Mouse (Mus musculus): Measurements from ENCODE around the gene Gm28729.
"Not testable (repeated sequence)": the region's sequence is repeated elsewhere in the genome, so short reads cannot be mapped to it uniquely, and the experiment has no call there.

The Gm28729 gene

DNA sequence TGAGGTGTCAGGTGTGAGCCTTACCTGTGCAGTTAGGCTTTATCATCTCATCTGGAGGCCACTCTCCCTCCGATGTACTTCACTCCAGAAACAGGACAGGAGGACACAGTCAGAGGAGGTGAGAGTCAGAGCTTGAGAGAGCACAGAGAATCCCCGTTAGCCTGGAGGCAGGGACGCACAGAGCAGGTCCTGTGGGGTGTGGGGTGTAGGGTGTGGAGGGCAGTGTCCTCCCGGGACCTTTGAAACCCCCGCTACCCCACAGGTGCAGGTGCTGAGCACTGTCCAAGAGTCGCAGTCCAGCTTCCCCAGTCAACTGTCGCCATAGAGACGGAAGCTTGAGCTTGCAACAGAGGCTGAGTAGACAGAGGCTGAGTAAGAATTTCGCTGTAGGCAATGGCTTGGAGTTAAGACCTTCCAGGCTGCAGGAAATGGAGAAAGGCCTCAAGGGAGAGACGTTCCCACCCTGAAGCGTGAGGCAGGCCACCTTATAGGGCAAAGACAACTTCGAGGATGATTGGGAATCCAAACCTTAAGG lies at the start of gene Gm28729:
Gm28729 (minus strand) TSS at position 293 of the 535 bp plus-strand sequence.
- DNase-seq (ENCODE audit: low spot score) = no peak

DNA sequence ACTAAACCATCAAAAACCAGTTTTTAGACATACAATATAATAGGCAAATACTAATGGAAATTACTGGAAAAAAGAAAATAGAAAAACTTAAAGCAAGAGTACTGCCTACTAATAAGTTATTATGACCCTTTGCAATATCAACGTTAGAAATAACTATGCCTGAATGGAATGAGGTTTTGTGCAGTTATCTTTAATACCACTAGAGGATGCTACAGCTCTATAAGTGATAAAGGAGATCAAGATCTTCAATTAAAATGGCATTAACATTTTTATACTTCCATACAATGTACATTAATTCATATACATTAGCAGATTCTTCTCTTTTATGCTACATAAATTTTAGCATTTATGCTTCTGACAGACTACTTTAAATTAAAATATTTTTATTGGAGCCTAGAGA lies 48.2 kb upstream of the Gm28729 start:
- DNase-seq (ENCODE audit: low spot score) = peak; percentile 60

DNA sequence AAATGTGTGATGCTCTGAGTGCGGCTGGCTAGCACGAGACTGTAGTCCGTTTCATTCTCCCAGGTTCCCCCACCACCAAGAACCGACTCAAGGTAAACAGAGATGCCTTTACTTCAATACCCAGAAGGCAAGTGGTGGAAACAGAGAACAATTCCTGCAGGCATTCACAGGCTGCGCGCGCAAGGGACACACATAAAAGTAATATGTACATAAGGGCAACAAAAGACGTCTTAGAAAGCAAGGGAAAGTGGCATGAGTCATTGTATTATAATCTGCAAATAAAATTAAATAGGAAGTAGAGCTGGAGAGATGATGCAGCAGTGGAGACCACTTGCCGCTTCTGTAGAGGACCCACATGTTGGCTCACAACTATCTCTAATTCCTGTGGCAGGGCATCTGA lies 47.7 kb upstream of the Gm28729 start:
- peak; percentile 19 for DNase-seq (ENCODE audit: low spot score)

DNA sequence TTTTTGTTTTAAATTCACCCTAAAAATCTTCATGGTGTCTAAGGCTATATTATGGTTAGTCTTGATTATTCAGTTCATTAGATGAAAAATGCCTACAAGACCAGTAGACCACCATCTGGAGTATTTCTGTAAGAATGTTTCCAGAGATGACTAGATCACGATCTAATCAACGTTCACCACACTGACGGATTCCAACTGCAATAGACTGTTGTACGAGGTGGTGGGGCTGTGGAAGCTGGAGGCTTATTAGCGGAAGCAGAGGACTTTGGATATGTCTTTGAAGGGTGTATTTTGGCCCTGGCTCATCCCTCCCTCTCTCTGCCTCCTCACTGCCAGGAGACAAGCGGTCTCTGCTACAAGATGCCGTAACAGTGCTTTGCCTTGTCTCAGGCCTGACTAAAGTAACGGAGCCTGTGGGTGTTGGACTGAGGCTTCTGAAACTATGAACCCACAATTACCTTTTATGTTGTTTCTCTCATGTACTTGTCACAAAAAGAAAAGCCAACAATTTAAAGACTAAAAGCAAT lies 41.5 kb upstream of the Gm28729 start:
- DNase-seq (ENCODE audit: low spot score) = no peak

DNA sequence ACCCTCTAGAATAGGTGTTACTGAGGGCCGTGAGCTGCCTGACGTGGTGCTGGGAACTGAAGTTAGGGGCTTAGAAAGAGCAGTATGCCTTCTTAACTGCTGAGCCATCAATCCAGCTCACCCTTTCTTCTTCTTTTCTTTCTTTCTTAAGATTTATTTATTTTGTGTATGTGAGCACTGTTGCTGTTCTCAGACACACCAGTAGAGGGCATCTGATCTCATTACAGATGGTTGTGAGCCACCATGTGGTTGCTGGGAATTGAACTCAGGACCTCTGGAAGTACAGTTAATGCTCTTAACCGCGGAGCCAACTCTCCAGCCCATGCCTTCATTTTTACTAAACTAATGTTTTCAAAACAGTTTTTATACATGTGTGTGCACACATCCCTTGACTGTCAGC lies 38.4 kb upstream of the Gm28729 start:
- DNase-seq (ENCODE audit: low spot score) = no peak

DNA sequence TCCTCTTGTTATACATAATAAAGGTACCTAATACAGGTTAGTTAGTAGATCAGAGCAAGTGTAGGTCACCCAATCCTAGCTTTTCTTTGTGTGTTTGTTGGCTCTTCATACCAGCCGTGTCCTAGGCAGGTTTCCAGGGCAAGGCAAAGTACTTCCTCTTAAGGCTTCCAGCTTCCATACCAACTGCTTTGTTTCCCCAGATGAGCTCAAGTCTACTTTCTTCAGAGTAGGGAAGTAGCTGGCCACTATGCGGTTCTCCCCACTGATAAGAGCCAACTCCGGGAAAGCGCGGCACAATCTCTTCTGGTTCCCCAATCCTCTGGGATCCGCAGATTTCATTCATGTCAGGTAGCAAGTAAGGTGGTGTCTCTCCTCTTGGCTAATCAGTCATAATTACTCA lies 34.1 kb upstream of the Gm28729 start:
- no peak for DNase-seq (ENCODE audit: low spot score)

DNA sequence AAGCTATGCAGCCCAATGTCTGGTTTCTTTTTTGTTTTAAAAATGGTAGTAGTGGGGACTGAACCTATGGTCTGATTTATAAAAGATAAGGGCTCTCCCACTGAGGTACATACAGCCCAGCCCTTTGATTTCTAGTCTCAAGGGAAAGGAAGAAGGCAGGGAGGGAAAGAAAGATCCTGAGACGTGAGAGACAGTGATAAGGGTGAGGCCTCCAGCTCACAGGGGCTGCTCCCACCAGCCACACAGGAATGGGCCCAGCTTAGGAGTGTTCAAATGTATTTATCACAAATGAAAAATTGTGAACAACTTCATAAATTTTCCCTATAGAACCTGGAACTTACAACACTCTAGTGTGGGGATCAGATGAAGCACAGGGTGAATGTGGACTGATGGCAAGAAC lies 33.5 kb upstream of the Gm28729 start:
- no peak for DNase-seq (ENCODE audit: low spot score)

DNA sequence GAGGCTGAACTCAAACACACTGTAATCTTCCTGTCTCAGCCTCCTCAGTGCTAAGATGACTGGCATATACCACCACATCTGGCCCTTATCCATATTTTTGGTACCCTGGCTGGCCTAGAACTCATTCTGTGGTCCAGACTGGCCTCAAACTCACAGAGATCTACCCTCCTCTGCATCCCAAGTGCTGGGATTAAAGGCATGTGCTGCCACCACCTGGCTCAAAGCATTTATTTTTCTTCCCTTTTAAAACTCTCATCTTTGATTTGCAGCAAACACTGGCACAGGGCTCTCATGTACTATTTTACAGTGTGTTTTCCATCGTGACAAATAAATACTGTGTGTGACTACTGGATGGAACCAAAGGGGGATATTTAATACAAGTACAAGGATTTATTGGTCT lies 29.0 kb upstream of the Gm28729 start:
- no peak for DNase-seq (ENCODE audit: low spot score)

DNA sequence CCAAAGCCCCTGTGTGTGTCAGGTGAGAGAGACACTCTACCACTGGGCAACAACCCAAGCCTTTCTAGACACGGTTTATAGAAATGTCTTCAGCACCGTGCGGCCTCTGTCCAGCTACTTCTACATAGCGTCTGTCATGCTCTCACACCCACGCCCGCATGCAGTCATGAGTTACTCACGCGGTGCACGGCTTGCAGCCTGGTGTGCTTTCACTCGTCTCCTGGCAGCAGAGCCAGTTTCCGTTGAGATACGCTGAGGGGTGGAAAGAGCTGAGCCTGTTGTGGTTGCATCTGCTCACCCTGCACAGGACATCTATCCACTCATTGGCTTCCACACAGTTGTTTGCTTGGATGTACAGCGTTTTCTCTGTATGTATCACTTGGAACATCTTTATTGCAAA lies 20.3 kb upstream of the Gm28729 start:
- DNase-seq (ENCODE audit: low spot score) = no peak

DNA sequence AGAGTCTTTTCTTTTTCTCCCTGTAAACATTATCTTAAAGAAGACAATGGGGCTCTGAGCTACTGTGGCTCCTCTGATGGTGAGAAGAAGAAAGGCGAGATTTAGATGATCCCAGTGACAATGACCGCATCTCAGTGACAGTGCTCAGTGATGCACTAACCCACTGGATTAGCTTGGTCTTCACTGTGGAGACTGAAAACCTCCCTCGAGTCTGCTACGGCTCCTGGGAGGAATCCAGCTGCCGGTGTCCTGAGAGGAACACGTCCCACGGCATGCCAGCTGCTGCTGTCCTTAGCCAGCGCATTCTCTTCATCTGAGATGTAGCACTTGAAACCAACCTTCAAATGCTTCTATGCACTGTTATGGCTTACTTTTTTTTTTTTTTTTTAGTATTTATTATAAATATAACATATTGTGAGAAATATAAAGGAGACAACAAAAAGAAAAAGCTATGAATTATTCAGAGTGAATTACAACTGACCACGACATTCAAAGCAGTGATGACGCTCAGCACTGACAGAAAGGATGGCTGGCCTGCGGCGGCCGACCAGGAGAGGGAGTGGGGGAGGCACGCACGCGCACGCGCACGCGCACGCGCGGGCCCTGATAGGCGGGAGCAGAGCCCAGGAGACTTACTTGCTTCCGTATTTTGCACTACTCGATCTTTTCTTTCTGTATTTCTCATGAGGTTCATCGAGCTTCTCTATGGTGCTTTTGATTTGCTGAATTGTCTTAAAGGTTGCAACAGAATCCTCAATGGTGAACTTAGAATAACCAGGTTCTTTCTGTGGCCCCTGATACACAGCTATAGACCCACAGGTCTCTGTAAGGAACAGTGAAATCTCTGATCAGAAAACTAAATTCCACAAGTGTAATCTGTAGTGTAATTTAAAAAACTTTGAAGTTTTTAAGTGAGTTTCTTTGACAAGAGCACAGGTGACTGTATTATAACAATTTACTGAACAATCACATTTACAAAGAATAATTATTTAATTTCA lies 18.9 kb upstream of the Gm28729 start:
- no peak for DNase-seq (ENCODE audit: low spot score)

DNA sequence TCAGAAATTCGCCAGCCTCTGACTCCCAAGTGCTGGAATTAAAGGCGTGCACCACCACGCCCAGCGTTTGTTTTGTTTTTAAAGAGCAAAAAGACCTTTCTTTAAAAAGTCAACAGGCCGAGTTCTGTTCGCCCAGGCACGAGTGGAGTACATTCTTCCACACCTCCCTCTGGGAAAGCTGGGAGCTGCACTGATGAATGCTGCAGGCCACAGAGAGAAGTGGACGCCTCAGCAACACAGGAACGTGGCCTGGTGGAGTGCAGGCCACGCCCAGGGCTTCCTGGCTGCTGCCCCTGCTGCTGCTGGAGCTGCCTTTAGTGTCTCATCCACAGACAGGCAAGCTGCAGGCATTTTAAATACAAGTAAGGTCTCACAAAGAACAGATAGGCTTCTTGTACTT lies 13.9 kb upstream of the Gm28729 start:
- DNase-seq (ENCODE audit: low spot score) = no peak

DNA sequence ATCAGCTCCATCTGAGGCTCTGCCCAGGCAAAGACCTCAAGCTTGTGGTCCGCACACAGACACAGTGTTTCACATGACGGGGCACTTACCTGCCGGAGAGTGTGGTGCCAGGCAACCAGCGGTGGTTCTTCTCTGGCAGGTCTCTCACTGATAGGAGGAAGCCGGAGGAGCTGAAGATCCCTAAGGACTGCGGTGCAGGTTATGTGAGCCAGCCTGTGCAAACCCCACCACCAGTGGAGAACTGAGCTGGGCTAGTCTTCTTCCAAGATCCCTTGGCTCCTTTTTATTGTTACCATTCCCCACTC lies 12.5 kb upstream of the Gm28729 start:
- no peak for DNase-seq (ENCODE audit: low spot score)

DNA sequence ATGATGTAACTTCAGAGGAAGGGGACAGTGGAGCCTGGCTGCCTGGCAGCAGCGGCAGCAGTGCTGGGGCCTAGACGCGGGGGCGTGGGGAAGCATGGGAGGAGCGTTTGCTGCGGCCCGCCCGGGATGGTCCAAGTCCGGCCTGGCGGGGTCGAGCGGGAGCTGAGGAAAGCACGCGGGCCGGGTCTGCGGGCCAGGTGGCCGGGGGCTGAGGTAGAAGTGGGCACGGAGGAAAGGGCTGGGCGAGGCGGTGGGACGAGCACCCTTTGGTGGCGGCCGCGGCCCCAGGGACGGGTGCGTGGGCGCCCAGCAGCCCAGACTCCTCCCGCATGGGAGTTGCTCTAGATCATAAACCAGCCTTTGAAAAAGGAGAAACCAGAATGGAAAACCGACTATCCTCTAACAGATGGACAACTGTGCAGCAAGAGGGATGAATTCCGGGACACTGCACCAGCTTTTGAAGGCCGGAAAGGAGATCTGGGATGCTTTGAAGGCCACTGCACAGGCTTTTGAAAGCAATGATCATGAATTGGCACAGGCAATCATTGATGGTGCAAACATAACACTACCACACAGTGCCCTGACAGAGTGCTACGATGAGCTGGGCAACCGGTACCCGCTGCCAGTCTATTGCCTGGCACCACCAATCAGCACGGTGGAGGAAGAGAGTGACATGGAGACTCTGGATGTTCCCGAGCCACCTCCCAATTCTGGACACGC lies 12.0 kb upstream of the Gm28729 start:
- peak; percentile 53 for DNase-seq (ENCODE audit: low spot score)

DNA sequence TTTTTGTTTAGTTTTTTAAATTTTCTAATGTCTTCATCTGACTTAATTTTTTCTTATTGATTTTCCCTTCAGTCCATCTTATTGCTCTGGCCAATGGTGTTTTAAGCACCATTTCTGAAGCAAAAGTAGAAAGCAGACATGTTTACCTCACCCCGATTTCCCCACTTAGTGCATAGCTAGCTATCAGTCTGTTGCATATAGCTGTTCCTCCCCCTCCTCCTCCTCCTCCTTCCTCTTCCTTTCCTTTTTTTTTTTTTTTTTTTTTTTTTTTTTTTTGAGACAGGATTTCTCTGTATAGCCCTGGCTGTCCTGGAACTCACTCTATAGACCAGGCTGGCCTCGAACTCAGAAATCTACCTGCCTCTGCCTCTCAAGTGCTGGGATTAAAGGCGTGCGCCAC lies 11.0 kb upstream of the Gm28729 start:
- not testable (repeated sequence) for DNase-seq (ENCODE audit: low spot score)

DNA sequence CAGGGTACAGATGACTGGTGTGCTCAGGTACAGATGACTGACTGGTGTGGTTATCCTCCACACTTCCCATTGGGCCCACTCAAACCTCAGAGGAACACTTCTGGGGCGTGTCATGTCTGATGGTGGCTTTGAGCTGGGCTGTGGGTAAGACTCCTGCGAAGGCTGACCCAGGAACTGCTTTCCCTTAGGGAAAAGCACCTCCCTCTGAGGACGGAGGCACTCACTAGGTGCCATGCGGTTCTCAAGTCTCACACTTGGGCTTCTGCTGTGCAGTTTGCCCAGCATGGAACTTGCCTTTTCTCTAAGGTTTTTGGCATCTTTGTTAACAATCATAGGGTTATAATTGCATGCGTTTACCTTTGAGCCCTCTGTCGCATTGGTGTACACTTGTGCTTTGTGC lies 10.4 kb upstream of the Gm28729 start:
- DNase-seq (ENCODE audit: low spot score) = no peak

DNA sequence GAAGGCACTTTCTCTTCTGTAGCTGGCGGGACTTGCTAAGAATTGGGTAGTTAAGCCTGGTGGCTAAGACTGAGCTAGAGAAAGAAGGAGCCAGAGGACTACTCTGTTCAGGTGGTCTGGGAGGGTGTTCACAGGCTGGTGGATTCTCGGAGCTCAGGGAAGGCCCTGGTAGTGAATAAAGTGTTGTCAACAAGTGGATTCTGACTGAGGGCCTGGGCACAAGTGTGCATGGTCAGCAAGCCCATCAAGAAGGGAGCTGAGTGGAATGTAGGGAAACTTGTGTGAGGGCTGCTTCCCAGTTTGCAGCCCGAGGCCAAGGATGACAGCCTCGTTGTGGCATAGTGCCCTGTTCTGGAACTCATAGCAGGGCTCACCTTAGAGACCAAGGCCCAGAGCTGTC lies 9.2 kb upstream of the Gm28729 start:
- DNase-seq (ENCODE audit: low spot score) = no peak

DNA sequence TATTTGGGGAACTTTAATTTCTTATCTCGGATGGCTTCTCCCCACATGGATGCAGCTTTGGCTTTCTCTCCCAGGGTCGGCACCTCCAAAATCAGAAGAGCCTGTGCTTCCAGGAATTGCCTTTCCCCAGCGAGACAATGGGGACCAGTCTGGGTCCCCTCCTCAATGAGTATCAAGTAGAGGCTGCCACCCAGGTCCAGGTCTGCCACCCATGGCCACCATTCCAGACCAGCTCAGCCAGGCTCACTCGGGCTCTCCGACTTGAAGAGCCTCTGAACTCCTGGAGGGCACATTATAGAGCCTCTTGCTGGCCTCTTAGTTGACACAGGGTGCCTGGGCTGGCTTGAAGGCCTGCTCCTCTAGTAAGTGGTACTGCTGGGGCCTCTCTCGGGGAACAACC lies 8.4 kb upstream of the Gm28729 start:
- DNase-seq (ENCODE audit: low spot score) = no peak

DNA sequence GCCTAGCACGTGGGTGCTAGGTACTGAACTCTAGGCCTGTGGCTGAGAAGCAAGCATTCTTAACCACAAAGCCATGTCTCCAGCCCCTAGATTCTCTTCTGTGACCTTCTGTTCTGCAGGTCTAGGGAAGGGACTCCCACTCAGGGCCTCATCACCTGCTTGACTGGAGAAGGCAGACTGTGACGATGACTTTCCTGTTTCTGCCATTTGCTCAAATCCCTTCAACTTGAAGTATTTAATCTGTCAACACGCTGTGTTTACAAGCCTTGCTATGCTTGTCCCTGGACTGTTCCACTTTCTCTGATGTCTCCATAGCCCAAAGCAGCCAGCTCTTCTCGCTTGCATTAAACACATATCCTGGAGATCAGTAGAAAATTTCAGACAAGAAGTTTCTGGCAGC lies 7.5 kb upstream of the Gm28729 start:
- DNase-seq (ENCODE audit: low spot score) = no peak

DNA sequence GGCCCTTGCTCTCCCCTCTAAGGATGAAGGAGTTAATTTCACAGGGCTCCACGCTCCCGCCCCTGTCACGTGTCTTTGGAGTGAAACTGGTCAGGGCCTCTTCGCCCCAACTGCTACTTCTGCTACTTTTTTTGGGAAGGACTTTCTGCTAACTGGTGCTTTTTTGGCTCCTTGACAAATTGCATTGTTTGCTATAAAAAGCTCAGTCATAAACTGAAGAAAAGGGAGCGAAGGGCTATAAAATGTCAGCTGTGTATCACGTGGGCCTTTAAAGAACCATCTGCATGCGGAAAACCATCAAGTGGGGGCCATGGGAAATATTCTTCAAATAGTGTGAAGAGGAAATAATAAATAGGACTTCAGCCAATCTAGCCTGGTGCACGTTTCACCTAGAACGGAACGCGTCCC lies 5.6 kb upstream of the Gm28729 start:
- no peak for DNase-seq (ENCODE audit: low spot score)

DNA sequence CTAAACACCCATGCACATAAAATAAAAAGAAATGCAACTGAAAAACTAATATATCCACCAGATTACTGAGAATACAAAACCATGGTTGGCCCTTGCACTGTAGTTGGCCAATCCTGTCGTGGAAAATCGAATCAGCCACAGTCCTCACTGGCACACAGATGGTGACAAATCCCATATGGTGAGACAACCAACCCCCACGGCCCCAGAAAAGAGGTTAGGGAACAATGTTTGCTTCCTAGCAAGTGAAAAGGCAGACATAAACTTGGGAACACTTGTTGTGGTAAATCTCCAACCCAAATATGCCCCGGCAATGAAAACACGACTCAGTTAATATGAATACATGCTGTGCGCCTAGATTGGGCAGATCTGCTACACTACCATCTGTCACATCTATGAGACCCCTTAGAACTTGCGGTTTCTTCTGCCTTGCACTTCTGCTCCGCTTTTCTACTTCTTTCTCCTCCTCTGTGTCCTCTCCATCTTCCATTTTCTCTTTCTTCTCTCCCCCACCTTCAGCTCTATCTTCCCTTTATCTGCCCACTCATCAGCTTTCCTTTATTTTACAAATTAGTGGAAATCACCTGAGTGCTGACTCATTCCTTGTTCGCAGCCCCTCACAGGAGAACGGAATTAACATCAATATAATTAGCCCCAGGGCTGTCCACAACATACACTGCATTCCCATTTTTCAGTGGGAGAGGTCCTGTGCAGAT lies 5.1 kb upstream of the Gm28729 start:
- DNase-seq (ENCODE audit: low spot score) = no peak

DNA sequence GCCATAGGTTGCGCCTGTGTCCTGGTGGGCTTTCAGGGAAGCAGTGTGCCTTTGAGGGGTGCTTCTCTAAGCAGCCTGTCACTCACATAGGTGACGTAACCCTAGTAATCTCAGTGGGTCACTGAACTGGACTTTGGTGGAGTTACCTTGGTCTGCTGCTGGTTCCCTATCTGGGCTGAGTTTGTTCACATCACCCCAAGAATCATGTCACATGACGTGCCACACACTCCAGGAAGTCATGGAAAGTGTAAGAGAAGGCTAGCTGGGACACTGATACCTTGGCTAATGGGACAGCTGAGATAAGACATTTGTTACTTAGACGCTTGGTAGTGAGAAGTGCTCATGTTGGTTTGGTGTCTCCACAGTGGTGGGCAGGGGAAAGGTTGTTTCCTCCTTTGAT lies 947 bp upstream of the Gm28729 start:
- DNase-seq (ENCODE audit: low spot score) = no peak

DNA sequence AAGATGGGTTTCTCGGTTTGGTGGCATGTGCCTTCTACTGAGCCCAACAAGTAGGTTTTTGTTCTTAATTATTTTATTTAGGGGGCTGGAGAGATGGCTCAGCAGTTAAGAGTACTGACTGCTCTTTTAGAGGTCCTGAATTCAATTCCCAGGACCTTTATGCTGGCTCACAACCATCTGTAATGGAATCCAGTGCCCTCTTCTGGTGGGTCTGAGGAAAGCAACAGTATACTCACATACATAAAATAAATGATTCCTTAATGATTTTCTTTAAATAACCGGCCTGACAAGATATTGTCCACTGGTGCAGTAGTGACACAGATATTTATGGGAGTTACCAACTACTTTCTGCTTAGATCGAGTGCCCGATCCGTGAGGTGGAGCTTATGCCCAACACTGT lies 1.9 kb downstream of the Gm28729 start:
- no peak for DNase-seq (ENCODE audit: low spot score)

Data from MN1 (cell line).